ENCODE assay signal across 15 mouse cellular contexts in the genomic region with DNA sequence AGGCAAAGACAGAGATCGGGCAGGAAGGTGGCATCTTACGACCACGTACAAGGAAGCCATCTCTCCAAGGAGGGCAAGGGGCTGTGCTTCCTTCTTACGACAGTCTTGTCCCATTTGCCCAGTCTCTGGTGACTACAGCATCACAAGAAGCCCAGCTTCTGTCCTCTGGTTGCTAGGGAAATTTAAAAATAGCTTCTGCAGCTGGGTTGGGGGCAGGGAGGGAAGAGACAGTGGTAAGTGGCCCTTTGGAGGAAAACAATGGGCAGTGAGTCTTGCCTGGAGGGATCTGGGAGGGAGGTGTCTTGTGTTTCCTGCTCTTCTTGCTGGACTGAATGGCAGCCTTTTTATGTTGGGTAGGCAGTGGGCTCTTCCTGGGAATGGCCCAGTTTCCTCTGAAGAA.
DNase-seq lines count a peak whose midpoint lies in the region; ATAC-seq and TF ChIP-seq lines count a peak whose summit lies in the region.
"Had no signal": no experiment of that assay in that cellular context is flagged by ENCODE, and none has a peak within 500 bp of the region (broad histone marks: within the 10 kb centered on the region; RNA-seq: fewer than 3 reads in every experiment).

No protein-coding gene starts in this region.

- no peaks in the 10 kb centered on the region for H3K36me3 ChIP-seq in hindbrain, embryonic 11.5 days (ENCODE audit: control insufficient read depth, insufficient read depth, low read length)
- H3K36me3 ChIP-seq in hindbrain, embryonic 12.5 days = no peaks in the 10 kb centered on the region
- H3K36me3 ChIP-seq: embryonic facial prominence, embryonic 12.5 days; heart, embryonic 15.5 days; liver, embryonic 13.5 days had no signal

- TF ChIP-seq CTCF in left cerebral cortex, adult 2 months (IDR thresholded peaks at IDR 0.05) = no peak

- H3K4me3 ChIP-seq in hindbrain, embryonic 11.5 days (ENCODE audit: low read depth, low read length) = no peak overlapping the region
- H3K4me3 ChIP-seq in hindbrain, embryonic 12.5 days = no peak overlapping the region
- no peak overlapping the region for H3K4me3 ChIP-seq in left cerebral cortex, adult 2 months
- H3K4me3 ChIP-seq: embryonic facial prominence, embryonic 12.5 days; forebrain, embryonic 13.5 days; heart, embryonic 15.5 days; liver, embryonic 13.5 days had no signal

- WGBS in hindbrain, embryonic 11.5 days = 64% methylated on average over 4 of the region's 4 CpGs
- 58% methylated on average over 4 of the region's 4 CpGs for WGBS in hindbrain, embryonic 12.5 days

- H3K27me3 ChIP-seq in hindbrain, embryonic 11.5 days (ENCODE audit: control insufficient read depth, insufficient read depth, low read length) = no peaks in the 10 kb centered on the region
- no peaks in the 10 kb centered on the region for H3K27me3 ChIP-seq in hindbrain, embryonic 12.5 days
- H3K27me3 ChIP-seq: embryonic facial prominence, embryonic 12.5 days; forebrain, embryonic 13.5 days; heart, embryonic 15.5 days; liver, embryonic 13.5 days had no signal

- no peaks in the 10 kb centered on the region for H3K9me3 ChIP-seq in hindbrain, embryonic 11.5 days (ENCODE audit: control insufficient read depth, low read length)
- H3K9me3 ChIP-seq in hindbrain, embryonic 12.5 days (replicated peaks) = no peaks in the 10 kb centered on the region
- H3K9me3 ChIP-seq: embryonic facial prominence, embryonic 12.5 days; forebrain, embryonic 13.5 days; heart, embryonic 15.5 days; liver, embryonic 13.5 days had no signal

- ATAC-seq in hindbrain, embryonic 11.5 days (ENCODE audit: low FRiP score) = no peak
- ATAC-seq in hindbrain, embryonic 12.5 days (ENCODE audit: low FRiP score) = no peak
- ATAC-seq: forebrain, embryonic 13.5 days; hindbrain, postnatal 0 days had no signal

- no peak overlapping the region for H3K9ac ChIP-seq in hindbrain, embryonic 11.5 days (ENCODE audit: low read depth, low read length)
- no peak overlapping the region for H3K9ac ChIP-seq in hindbrain, embryonic 12.5 days
- H3K9ac ChIP-seq: embryonic facial prominence, embryonic 12.5 days; forebrain, embryonic 13.5 days; heart, embryonic 15.5 days; liver, embryonic 13.5 days had no signal

- no peaks in the 10 kb centered on the region for H3K4me1 ChIP-seq in hindbrain, embryonic 11.5 days (replicated peaks; ENCODE audit: control insufficient read depth, insufficient read depth, low read length)
- no peaks in the 10 kb centered on the region for H3K4me1 ChIP-seq in hindbrain, embryonic 12.5 days
- H3K4me1 ChIP-seq: embryonic facial prominence, embryonic 12.5 days; forebrain, embryonic 13.5 days; liver, embryonic 13.5 days had no signal

- H3K4me2 ChIP-seq in hindbrain, embryonic 11.5 days (replicated peaks; ENCODE audit: low read depth, low read length) = no peak overlapping the region
- no peak overlapping the region for H3K4me2 ChIP-seq in hindbrain, embryonic 12.5 days (replicated peaks)
- H3K4me2 ChIP-seq: embryonic facial prominence, embryonic 12.5 days; forebrain, embryonic 13.5 days; heart, embryonic 15.5 days; liver, embryonic 13.5 days had no signal

- intact Hi-C loops in left cerebral cortex, adult 2 months (cut with DNase I) = no loop called here
- intact Hi-C loops in gastrocnemius, postnatal 36 days (cut with DNase I) = loop anchor here (10.0 kb wide), 1 partner anchor 155 kb away; no protein-coding TSS in a partner anchor

- peak; percentile 12 for DNase-seq in hindbrain, embryonic 11.5 days (ENCODE audit: low spot score)
- DNase-seq in retina, postnatal 1 day = peak; percentile 28
- DNase-seq in retina, embryonic 14.5 days (ENCODE audit: low spot score) = no peak
- peak; percentile 30 for DNase-seq in embryo, embryonic 9.5 days (ENCODE audit: extremely low spot score)
- DNase-seq in left cerebral cortex, adult 2 months (ENCODE audit: extremely low spot score in 1 of 2, low spot score in 2 of 2) = no peak
- no peak for DNase-seq in gastrocnemius, postnatal 36 days
- DNase-seq: cerebellum, adult 8-10 months; gastrocnemius, postnatal 25 days; layer of hippocampus, adult 9-11 months; liver, embryonic 13.5 days had no signal

- no peak overlapping the region for H3K27ac ChIP-seq in hindbrain, embryonic 11.5 days (ENCODE audit: low read depth, low read length)
- H3K27ac ChIP-seq in hindbrain, embryonic 12.5 days = no peak overlapping the region
- no peak overlapping the region for H3K27ac ChIP-seq in left cerebral cortex, adult 2 months
- H3K27ac ChIP-seq: embryonic facial prominence, embryonic 12.5 days; forebrain, embryonic 13.5 days; heart, embryonic 15.5 days; hindbrain, postnatal 0 days; liver, embryonic 13.5 days had no signal

Comparison
In these comparisons a context has a peak if more than half of its experiments do, and no peak if none do; other contexts are left out.
1. DNase-seq: peak in hindbrain, embryonic 11.5 days (single experiment), retina, postnatal 1 day (single experiment) and embryo, embryonic 9.5 days (single experiment); none in retina, embryonic 14.5 days (single experiment), left cerebral cortex, adult 2 months (0 of 2) and gastrocnemius, postnatal 36 days (0 of 2).